Mouse (Mus musculus): ENCODE measurements around the gene Styxl1.
A peak's percentile ranks its signal among the peaks of the same experiment; 100 is the strongest.

The Styxl1 gene

DNA sequence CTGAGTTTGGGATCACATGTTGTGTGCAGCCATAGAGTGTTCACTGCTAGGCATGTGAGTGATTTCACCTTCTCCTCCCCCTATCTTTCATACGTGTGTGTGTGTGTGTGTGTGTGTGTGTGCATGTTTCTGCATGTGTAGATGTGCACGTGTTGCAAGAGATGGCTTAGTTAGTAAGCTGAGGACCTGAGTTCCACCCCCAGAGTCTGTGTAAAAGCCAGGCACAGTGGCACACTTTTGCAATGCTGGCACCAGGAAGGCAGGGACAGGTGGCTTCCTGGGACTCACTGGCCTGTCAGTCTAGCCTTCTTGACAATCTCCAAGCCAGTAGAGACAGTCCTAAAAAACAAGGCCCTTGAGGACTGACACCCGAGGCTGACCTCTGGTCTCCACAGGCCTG lies 13.2 kb downstream of the Styxl1 start:
- DNase-seq (ENCODE audit: low spot score in 2 of 2), result no peak

DNA sequence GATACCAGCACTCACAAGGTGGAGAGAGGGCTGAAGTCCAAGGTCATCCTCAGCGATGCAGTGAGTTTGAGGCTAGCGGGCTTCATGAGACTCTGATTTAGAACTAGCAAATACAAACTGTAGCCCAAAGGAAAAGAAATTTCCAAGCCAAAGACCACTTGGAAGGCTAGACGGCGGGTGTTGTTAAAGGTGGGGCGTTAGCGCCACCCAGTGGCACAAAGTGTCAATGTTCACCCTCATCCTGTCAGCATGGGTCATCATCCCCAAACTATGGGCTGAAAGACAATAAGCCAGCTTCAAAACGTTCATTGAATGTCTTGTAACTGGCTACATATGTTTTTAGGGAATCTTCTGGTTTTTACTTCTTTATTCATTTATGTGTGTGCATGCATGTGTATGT lies 14.7 kb downstream of the Styxl1 start:
- peak; percentile 66 to 79 for DNase-seq (ENCODE audit: low spot score in 2 of 2)

DNA sequence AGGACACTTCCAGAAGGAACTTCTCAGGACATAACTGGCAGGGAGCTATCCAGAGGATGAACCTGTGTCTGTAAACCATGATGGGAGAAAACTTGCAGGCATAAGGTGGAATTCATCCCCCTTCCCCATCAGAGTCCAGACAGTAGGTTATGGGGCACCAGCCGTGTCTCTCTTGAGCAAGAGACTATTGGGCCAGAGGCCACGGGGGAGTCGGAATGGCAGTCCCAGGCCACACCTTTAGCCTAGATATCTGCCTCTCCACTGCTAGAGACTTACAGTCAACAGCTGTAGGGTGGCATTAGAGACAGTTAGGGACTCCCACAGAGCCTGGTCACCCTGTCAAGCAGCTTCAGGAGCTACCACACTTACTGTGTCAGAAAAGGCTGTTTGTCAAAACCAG lies 16.3 kb downstream of the Styxl1 start:
- DNase-seq (ENCODE audit: low spot score in 2 of 2), result no peak

DNA sequence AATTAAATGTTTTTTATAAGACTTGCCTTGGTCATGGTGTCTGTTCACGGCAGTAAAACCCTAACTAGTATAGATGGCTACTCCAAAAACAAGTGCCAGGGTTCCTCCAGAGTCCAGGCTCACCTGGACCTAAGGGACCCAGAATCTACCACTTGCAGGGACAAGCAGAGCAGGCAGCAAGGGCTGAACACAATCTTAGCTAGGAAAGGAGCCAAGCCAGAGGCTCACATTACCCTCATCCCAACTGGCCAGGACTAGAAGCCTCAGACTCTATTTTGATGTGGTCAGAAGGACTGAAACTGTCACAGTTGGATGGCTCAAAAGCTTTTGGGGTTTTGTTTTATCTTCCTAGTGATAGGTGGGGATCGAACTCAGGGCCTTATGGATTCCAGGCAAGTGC lies 26.6 kb downstream of the Styxl1 start:
- DNase-seq (ENCODE audit: low spot score in 2 of 2), result no peak

DNA sequence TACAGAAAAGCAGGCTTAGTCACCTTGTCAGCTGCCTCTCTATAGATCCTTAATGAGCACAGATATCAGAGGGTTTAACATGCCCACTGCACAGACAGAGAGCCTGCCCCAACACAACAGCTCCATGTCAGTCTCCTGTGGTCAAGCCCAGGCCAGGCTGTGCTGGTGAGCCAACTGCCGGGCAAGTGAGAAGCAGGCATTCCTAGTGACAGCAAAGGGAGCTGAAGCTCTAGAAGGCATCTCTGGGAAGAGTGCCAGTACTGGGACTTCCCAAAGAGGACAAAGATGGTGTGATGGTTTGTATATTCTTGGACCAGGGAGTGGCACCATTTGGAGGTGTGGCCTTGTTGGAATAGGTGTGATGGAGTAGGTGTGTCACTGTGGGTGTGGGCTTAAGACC lies 27.1 kb downstream of the Styxl1 start:
- DNase-seq (ENCODE audit: low spot score in 2 of 2), result no peak

DNA sequence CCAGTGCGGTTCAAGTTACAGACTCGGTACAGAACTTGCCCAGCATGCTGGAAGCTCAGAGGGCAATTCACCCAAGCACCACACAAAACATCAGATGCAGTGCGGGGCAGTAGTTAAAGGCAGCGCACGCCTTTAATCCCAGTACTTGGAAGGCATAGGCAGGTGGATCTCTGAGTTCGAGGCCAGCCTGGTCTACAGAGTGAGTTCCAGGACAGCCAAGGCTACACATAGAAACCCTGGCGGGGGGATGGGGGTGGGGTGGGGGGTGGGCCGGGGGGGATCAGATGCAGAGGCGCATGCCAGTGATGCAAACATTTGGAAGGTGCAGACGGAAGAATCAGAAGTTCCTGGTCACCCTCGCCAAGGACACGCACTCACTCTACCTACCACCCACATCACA lies 33.4 kb downstream of the Styxl1 start:
- no peak for DNase-seq (ENCODE audit: low spot score in 2 of 2)

DNA sequence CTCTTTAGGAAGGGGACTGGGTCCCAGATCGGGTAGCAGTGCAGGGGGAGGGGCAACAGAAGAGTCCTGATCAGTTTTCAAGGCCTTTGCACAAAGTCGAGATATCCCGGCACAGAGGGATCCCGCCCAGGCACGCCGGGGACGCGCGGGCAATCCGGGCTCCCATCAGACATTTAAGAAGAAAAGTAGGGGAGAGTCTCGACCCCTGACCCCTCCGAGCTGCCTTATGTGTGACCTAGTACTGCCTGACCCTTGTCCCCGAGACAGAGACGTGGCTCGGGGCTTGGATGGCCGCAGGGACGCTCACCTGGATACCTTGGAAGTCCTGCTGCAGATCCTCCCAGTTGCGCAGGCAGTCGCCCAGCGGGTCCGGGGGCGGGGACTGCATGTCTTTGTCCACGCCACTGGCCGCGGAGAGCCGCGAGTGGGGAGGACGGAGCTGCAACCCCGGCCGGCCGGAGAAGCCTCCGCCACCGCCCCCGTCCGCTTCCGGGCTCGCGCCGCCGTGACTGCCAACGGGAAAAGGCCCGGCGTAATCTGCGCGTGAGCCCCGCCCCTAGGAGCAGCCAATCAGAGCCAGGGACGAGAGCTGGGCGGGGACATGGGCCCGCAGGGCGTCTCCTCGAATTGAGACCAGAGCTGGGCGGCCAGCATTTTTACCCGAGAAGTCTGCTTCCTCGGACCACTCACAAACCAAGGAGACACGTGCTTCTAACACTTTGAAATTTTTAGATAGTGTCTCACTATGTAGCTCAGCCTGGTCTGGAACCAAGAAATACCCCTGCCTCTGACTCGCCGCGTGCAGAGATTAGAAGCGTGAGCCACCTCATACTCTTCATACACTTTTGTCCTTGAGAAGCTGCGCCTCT lies 34.2 kb downstream of the Styxl1 start, which contains the start of gene Tmem120a:
Gene Tmem120a (minus strand): TSS at position 708 of the 869 bp plus-strand sequence.
- peak; percentile 91 to 92 for DNase-seq (ENCODE audit: low spot score in 2 of 2)

DNA sequence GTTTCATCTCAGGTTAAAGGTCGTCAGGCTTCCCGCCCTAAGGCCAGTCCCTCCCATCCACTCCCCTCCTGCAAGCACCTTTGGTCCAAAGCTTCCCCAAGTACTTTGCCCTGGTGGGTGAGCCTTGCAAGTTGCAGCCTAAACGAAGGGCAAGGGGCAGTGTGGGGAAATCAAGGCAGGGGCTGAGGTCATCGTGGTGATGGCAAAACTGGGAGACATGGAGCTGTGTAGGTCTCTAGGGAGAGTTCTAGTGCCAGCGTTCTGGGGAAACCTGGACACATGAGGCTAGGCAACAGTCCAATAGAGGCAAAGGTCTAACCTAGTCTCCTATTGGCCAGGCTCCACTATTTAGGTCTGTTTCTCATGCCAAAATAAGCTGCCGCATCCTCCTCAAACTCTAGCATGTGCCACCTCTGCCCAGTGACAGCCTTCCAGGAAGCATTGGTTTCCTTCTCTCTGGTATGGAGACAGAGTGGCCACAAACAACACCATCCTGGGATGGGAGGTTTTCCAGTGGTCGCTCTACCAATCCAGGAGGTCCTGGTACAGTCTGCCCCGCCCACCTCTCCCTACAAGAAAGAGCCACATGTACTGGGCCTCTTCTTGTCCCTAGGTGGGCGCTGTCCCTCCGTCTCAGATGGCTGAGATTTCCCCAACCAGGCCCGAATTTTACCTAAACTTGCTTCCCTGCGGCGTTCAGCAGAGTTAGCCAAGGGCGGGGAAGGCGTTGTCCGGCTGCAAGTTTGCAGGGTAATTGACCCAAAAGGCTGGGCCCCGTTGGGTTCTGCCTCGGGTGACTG lies 35.0 kb downstream of the Styxl1 start:
- DNase-seq (ENCODE audit: low spot score in 2 of 2), result no peak

DNA sequence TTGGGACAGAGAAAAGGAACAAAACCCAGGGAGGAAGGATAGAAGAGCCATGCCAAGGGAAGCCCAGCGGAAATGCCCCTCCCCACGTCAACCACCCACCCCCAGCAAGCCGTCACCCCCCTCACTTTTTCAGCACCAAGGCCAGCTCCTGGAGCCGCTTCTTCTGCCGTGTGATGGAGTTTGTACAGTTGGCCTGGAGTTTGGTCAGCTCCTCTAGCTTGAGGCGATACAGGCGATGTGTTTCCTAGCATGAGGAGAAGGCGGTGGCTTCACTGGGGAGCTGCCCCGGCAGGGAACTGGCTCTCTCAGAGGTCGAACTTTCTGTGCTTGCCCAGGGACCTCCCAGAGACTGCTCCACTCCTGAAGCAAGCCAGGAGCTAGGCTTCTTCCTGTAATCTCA lies 36.0 kb downstream of the Styxl1 start:
- no peak for DNase-seq (ENCODE audit: low spot score in 2 of 2)

DNA sequence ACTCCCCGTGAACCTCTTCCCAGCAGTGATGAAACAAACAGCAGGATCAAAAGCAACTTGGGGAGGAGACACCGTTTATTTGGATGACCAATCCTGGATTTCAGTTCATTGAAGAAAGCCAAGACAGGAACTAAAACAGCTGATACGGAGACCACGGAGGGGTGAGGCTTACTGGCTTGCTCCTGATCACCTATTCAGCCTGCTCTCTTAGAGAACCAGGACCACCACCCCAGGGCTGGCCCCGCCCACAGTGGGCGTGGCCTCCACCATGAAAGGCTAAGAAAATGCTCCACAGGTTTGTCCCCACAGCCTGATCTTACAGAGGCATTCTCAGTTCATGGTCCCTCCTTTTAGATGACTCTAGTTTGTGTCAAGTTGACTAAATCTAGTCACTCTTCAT lies 39.9 kb downstream of the Styxl1 start:
- DNase-seq (ENCODE audit: low spot score in 2 of 2), result no peak

DNA sequence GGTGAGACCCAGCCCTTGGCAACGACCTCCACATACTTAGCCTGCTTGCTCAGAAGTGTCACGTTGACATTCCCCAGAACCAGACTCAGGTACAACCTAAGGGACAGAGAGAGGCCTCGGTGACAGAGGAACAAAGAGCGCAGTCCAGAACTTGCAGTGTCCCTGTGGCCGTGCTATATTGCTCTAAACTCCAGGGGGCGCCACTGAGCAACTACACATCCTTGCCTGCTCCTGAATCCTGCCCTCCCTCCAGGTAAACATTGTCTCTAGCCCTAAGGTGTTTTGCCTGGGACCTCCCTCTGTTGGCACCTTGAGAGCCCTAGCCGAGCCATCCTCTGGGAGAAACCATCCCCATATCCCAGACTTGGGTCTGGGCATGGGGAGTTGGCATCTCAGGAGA lies 41.0 kb downstream of the Styxl1 start:
- no peak for DNase-seq (ENCODE audit: low spot score in 2 of 2)

DNA sequence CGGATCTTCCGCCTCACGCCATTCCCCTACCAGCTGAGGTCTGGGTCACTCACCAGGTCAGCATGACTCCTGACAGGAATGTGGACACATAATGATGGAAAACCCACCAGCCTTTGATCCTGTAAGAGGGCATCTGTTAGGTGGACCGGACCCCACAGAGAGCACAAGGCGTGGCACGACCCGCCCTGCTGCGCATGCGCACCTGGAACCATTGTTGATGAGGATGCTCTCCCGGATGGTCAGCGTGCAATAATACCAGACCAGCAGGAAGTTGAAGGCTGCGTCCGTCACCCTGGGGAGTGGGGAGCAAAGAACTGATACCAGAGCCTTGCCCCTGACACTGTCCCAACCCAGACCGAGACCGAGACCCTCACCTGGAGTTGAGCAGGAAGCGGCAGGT lies 41.6 kb downstream of the Styxl1 start:
- no peak for DNase-seq (ENCODE audit: low spot score in 2 of 2)

DNA sequence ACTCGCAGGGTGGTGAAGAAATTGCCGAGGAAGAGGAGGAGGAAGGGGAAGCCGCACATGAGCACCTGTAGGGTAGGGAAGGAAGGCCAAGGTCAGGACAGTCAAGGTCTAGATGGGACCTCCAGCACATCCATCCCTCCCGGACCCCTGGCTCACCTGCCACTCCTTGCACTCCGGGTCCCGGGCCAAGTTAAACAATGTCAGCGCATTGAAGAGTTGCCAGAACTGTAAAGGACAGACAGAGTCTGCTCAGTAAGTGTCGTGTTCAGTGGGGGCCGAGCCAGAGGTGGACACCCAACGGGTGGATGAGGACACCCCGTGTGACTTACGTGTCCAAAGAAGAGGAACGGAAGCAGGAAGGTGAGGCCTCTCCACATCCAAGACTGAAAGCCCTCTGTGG lies 42.4 kb downstream of the Styxl1 start:
- DNase-seq (ENCODE audit: low spot score in 2 of 2), result no peak

DNA sequence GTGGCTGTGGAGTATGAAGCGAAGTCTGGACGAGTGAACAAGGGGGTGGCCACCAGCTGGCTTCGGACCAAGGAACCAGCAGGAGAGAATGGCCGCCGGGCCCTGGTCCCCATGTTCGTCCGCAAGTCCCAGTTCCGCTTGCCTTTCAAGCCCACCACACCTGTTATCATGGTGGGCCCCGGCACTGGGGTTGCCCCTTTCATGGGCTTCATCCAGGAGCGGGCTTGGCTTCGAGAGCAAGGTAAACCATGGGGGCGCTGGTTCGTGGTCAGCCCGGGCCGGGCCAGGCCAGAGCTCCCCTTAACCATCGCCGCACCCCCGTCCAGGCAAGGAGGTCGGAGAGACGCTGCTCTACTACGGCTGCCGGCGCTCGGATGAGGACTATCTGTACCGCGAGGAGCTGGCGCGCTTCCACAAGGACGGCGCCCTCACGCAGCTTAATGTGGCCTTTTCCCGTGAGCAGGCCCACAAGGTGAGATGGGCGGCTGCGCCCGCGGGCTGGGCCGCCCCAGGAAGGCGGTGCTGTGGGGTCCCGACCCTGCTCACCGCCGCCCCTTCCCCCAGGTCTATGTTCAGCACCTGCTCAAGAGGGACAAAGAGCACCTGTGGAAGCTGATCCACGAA lies 44.0 kb downstream of the Styxl1 start:
- DNase-seq (ENCODE audit: low spot score in 2 of 2), result no peak

DNA sequence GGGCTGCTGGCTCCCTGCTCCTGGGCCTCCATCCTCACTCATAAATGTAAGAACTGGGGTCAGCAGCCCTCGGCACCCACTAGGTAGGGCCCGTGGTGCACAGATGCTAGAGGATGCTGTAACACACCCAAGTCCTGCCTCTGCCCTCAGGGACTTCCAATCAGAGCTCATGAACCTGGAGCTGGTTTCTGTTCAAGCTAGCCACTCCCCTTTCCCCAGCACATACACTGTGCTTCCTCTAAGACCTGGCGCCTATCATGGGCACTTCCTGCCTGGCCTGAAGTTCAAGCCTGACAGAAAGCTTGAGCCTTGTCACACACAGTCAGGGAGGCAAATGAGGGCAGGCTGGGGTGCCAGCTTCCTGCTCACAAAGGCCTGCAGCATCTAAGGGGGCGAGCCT lies 45.1 kb downstream of the Styxl1 start:
- DNase-seq (ENCODE audit: low spot score in 2 of 2), result no peak

DNA sequence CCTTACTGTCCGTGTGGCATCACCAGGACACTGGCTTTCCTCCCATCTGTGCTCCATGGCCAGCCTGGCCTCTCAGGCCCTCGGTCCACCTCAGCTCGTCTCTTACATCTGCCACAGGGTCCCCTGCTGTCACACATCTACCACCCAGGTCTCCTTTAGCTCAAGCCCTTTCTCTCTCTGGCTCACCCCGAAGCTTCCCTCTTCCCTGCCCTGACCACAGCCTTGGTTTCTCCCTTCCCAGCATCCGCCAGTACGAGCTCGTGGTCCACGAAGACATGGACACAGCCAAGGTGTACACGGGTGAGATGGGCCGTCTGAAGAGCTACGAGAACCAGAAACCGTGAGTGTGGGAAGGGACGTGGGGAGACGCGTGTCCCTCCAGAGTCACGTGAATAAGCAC lies 46.9 kb downstream of the Styxl1 start:
- DNase-seq (ENCODE audit: low spot score in 2 of 2), result no peak

DNA sequence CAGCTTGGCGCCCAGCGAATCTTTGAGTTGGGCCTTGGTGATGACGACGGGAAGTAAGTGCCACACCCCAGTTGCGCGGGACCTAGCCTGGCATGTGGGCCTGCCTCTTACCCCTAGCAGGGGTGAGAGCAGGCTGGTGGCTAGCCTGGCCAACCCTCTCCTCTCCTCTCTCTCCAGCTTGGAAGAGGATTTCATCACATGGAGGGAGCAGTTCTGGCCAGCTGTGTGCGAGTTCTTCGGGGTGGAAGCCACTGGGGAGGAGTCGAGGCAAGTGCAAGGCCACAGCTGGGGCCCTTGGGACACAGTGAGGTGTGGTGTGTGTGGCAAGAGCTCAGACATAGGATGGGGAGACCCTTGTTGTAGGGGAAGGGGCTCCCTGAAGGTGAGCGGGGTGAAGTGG lies 47.3 kb downstream of the Styxl1 start:
- no peak for DNase-seq (ENCODE audit: low spot score in 2 of 2)

DNA sequence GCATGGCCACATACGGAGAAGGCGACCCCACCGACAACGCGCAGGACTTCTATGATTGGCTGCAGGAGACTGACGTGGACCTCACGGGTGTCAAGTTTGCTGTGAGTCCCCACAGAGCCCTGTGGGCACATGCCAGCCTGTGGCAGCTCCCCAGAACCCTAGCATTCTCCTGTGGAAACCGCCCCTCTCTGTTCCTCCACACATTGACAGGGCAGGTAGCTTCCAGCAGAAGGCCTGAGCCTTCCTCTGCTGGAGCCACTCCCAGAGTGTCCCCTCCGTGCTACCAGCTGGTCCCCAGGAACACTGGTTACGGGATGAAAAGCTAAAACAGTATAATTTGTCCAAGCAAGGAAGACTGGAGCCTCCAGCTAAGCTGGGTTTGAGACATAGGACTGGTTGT lies 47.9 kb downstream of the Styxl1 start:
- DNase-seq (ENCODE audit: low spot score in 2 of 2), result no peak

DNA sequence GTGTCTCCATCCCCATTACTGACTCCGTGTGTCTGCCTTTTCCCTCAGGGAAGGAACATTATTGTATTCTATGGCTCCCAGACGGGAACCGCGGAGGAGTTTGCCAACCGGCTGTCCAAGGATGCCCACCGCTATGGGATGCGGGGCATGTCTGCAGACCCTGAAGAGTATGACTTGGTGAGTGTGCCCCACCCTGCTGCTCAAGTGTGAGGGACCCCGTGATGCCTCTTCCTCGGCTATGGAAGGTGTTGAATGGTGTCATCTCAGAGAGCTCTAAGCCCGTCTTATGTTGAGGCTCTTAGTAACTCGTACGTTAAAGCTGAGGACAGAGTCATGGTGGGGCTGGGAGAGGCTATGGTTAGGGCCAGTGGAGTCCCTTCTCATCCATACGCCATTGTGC lies 48.8 kb downstream of the Styxl1 start:
- DNase-seq (ENCODE audit: low spot score in 2 of 2), result no peak

DNA sequence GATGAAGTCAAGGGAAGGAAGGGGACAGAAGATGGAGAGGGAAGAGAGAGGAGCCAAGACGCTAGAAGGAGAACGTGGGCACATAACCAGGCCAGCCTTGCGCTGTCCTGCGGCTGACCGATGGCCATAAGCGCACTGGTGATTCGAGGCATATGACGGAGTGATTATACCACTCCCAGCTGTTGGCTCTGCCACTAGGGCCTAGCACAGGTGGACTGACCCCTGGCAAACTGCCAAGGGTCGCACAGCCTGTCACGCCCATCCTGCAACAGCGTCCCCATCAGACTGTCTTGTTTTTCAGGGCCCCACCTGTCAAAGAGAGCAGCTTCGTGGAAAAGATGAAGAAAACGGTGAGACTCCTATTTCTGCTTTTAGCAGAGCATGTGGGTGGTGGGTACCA lies 49.8 kb downstream of the Styxl1 start:
- no peak for DNase-seq (ENCODE audit: low spot score in 2 of 2)

DNA sequence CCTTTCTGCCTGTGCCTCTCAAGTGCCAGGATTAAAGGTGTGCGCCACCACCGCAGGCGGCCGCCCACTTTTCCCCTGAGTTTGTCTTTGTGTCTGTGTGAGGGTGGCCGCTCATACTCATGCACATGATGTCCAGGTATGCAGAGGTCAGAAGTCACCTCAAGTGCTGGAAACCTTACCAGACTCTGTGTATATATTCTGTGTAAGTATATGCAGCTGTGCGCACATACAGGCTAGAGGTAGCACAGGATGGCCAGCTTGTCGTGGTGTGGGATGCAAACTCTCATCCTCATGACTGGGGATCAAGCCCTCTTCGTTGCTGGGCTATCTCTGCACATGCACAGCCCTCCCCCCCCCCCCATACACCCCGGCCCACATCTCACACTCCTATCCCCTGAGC lies 50.3 kb downstream of the Styxl1 start:
- DNase-seq (ENCODE audit: low spot score in 2 of 2), result no peak

DNA sequence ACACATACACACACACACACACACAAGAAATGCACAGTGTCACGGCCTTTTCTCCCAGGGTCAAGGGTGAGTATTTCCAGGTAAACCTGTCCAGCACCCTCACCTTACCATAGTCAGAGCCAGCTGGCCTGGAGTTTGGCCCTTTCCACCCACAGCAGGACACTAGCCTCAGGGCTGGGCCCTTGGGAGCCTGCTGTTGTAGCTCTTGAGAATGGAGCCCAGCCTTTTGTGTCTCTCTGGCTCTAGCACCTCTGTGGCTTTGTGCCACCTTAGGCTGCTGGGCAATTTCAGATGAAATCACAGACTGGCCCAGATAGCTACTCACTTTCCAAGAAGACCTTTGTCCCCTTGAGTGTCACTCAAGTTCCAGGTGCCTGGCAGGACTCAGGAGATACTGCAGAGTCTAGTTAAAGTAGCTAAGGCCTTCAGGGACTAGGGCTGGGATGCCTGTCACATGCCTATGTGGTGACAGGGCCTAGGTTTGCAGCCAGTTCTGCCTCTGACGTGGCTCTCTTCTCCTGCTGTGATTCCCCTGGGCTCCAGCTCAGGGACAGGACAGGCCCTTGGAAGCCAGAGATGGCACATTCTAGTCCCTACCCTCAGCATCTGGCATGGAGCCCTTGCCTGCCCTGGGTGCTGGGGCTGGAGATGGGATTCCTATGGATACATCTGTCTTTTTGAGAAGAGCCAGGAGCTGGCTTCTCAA lies 51.4 kb downstream of the Styxl1 start:
- no peak for DNase-seq (ENCODE audit: low spot score in 2 of 2)

Data from frontal cortex, postnatal 36 days (tissue).